Mouse (Mus musculus) forebrain, embryonic 16.5 days (tissue): ENCODE measurements at regions not wholly inside any gene's neighbourhood (a gene's known extent, or its start where the extent isn't known, plus 50 kb on each side); places are given as distances from the start of the nearest gene placed in this dataset.
A peak's percentile ranks its signal among the peaks of the same experiment; 100 is the strongest.

ENCODE experiments used
- ATAC-seq: fragments of 200-750 bp; cut with Nextera tagmentation; 2 replicates; pipeline ENCODE4 v1.8.0; 2017; ENCODE audit warnings: mild to moderate bottlenecking, moderate library complexity
- H3K27ac ChIP-seq: fragments of 300-500 bp; sonication (generic); 2 replicates; pipeline ENCODE4 v1.5.1; 2014; ENCODE audit warnings: low read length, control low read depth
- H3K27me3 ChIP-seq: fragments of 300-500 bp; sonication (generic); replicated peaks from 2 replicates; pipeline ENCODE4 v1.6.1; 2014; ENCODE audit warnings: low read length; ENCODE audit not compliant: control insufficient read depth, insufficient read depth
- H3K36me3 ChIP-seq: fragments of 300-500 bp; sonication (generic); 2 replicates; pipeline ENCODE4 v1.6.1; 2014; ENCODE audit not compliant: control insufficient read depth, insufficient read depth
- H3K4me1 ChIP-seq: fragments of 300-500 bp; sonication (generic); replicated peaks from 2 replicates; pipeline ENCODE4 v1.6.1; 2014; ENCODE audit warnings: low read length; ENCODE audit not compliant: control insufficient read depth, insufficient read depth
- H3K4me2 ChIP-seq: fragments of 300-500 bp; sonication (generic); 2 replicates; pipeline ENCODE4 v1.6.1; 2014; ENCODE audit warnings: mild to moderate bottlenecking, low read length, control low read depth
- H3K4me3 ChIP-seq: fragments of 300-500 bp; sonication (generic); replicated peaks from 2 replicates; pipeline ENCODE4 v1.5.1; 2014; ENCODE audit warnings: mild to moderate bottlenecking, low read length, control low read depth
- H3K9ac ChIP-seq: fragments of 300-500 bp; sonication (generic); replicated peaks from 2 replicates; pipeline ENCODE4 v1.6.1; 2014; ENCODE audit warnings: low read depth, low read length, control low read depth
- H3K9me3 ChIP-seq: fragments of 300-500 bp; sonication (generic); 2 replicates; pipeline ENCODE4 v1.6.1; 2016; ENCODE audit warnings: low read length; ENCODE audit not compliant: control insufficient read depth
- WGBS: fragments of 180-500 bp; shearing (Covaris S2); extraction: QIAGEN DNeasy Blood & Tissue Kit; methylation state at CpG from one replicate; pipeline ENCODE4 v1.1.7; 2014; 5-methylcytosine and 5-hydroxymethylcytosine counted together

DNA sequence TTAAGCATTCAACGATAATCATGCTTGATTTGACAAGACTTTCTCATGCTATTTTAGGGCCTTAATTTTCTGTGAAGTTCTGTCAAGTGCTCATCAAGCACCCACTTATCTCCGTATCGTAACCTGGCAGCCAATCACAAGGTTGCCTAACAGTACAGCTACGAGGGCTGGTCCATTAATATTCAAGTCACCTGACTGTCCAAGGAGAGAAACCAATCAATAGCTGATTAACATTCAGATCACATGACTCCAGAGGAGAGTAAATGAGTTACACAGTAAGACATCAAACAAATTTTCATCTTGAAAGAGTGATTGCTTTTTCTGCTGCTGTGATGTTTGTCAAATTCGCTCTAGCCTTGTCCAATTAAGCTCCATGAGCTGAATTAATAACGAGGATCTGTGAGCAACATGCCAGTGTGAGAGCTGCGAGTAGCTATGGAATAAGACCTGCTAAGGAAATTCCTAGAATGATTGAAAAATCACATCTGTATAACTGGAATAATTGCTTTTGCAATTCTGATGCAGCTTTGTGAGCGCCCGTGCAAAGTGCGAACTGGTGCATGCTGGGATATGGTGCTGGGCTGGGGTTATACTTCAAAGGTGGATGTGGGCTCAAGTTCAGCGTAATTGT, 181.9 kb upstream of the Tle1 start:
- WGBS = 15% methylated on average over 11 of the region's 11 CpGs

DNA sequence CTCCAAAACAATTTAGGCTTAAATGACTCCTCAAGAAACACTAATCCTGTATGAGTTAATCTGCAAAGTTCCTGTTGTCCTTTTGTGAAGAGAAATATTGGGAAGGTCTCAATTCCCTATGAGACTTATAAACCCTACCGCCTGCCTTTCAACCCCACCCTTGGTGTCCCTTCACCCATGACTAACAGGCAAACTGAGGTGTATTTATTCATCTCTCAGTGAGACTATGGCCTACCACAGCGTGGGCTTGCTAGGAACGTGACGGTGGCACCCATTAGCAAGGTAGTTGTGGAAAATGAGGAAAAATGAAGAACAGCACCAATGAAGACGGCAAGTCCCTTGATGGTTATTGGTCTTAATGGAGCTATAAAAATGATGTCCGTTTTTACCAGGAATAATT, 181.0 kb upstream of the Tle1 start:
- no peak overlapping the region for H3K9ac ChIP-seq
- 32% methylated on average over 6 of the region's 6 CpGs for WGBS
- ATAC-seq = no peak
- no peak overlapping the region for H3K4me3 ChIP-seq
- H3K36me3 ChIP-seq = no peaks in the 10 kb centered on the region
- H3K4me2 ChIP-seq = no peak overlapping the region
- H3K27me3 ChIP-seq = peaks cover 3% of the 10 kb centered on the region; the same call in 1 of the 2 replicates
- no peak overlapping the region for H3K27ac ChIP-seq
- no peaks in the 10 kb centered on the region for H3K9me3 ChIP-seq
- peaks cover 37% of the 10 kb centered on the region for H3K4me1 ChIP-seq

More for the DNA sequence above, 181.9 kb upstream of the Tle1 start:
- Histone ChIP-seq H3K27me3 (peaks cover 6% of the 10 kb centered on the region; the same call in 1 of the 2 replicates), H3K36me3 (no peaks in the 10 kb centered on the region), H3K27ac (no peak overlapping the region), H3K4me1 (peaks cover 37% of the 10 kb centered on the region), H3K4me2 (peak overlapping the region; percentile 40), H3K9ac (no peak overlapping the region), H3K9me3 (no peaks in the 10 kb centered on the region), H3K4me3 (no peak overlapping the region)
- peak; percentile 29; the same call in 1 of the 2 replicates for ATAC-seq

DNA sequence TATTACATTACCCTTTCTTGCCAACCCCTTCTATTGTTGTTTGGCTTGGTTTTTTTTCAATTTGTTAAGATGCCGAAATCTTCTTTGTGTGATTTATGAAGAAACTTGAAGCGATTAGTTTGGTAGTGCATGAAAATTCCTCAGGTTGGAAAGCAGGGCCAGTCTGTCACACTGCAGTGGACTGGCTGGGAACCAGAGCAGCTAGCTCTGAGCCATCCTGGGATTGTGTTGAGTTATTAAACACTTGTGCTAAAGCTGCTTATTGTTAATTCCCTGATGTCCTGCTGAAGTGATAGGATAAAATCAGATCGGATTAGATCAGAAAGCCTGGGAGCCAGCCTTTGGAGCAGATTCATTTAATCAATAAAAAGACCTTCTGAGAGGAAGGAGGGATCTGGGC, 180.4 kb upstream of the Tle1 start:
- H3K27ac ChIP-seq = no peak overlapping the region
- ATAC-seq = no peak
- peaks cover 37% of the 10 kb centered on the region for H3K4me1 ChIP-seq
- no peak overlapping the region for H3K4me2 ChIP-seq
- H3K9ac ChIP-seq = no peak overlapping the region
- H3K4me3 ChIP-seq = no peak overlapping the region
- no peaks in the 10 kb centered on the region for H3K36me3 ChIP-seq
- 16% methylated on average over 3 of the region's 3 CpGs for WGBS
- no peaks in the 10 kb centered on the region for H3K9me3 ChIP-seq
- H3K27me3 ChIP-seq = peaks cover 3% of the 10 kb centered on the region; the same call in 1 of the 2 replicates

- WGBS = 100% methylated on average over 1 of the region's 1 CpGs
- H3K4me2 ChIP-seq = no peak overlapping the region
- H3K36me3 ChIP-seq = no peaks in the 10 kb centered on the region
- no peaks in the 10 kb centered on the region for H3K9me3 ChIP-seq
- H3K4me3 ChIP-seq = no peak overlapping the region
- peaks cover 24% of the 10 kb centered on the region for H3K4me1 ChIP-seq
- no peak for ATAC-seq
- H3K27me3 ChIP-seq = peaks cover 3% of the 10 kb centered on the region; the same call in 1 of the 2 replicates
- no peak overlapping the region for H3K9ac ChIP-seq
- H3K27ac ChIP-seq = no peak overlapping the region
Measured at GRCm38 (mm10) chr4:72379515-72379914, 178.8 kb upstream of the Tle1 start.

GRCm38 (mm10) chr4:72379011-72379410, 178.3 kb upstream of the Tle1 start:
- Histone ChIP-seq H3K4me3 (no peak overlapping the region), H3K27ac (no peak overlapping the region), H3K4me1 (peaks cover 19% of the 10 kb centered on the region), H3K27me3 (peaks cover 3% of the 10 kb centered on the region; the same call in 1 of the 2 replicates), H3K9ac (no peak overlapping the region), H3K9me3 (no peaks in the 10 kb centered on the region), H3K36me3 (no peaks in the 10 kb centered on the region), H3K4me2 (no peak overlapping the region)
- no peak for ATAC-seq

DNA sequence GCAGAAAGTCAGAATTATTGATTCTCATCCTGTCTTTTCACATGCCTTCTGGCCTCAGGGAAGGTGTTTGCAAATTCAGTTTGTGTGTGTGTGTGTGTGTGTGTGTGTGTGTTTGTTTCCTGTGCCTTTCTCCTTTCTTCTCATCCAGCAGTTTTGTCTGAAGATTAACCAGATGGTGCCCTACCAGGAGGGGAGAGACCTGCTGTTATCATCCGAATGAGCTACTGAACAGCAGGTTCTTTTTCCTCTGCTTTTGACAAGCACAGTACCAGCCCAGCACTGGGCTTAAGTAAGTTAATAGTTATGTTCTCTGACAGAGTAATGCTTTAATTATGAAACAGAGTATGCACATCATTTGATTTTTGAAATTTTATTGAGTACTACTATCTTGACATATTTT, 176.8 kb upstream of the Tle1 start:
- H3K36me3 ChIP-seq = no peaks in the 10 kb centered on the region
- ATAC-seq = no peak
- no peak overlapping the region for H3K4me2 ChIP-seq
- H3K27me3 ChIP-seq = peaks cover 3% of the 10 kb centered on the region; the same call in 1 of the 2 replicates
- no peaks in the 10 kb centered on the region for H3K9me3 ChIP-seq
- peaks cover 5% of the 10 kb centered on the region; the same call in 1 of the 2 replicates for H3K4me1 ChIP-seq
- 21% methylated on average over 1 of the region's 1 CpGs for WGBS
- H3K9ac ChIP-seq = no peak overlapping the region
- no peak overlapping the region for H3K4me3 ChIP-seq
- H3K27ac ChIP-seq = no peak overlapping the region

GRCm38 (mm10) chr4:72351985-72352384, 151.3 kb upstream of the Tle1 start:
- Histone ChIP-seq H3K4me3 (no peak overlapping the region), H3K27me3 (no peaks in the 10 kb centered on the region), H3K4me1 (no peaks in the 10 kb centered on the region), H3K4me2 (no peak overlapping the region), H3K36me3 (no peaks in the 10 kb centered on the region), H3K9ac (no peak overlapping the region), H3K27ac (no peak overlapping the region), H3K9me3 (no peaks in the 10 kb centered on the region)
- WGBS = 13% methylated on average over 1 of the region's 1 CpGs
- no peak for ATAC-seq

DNA sequence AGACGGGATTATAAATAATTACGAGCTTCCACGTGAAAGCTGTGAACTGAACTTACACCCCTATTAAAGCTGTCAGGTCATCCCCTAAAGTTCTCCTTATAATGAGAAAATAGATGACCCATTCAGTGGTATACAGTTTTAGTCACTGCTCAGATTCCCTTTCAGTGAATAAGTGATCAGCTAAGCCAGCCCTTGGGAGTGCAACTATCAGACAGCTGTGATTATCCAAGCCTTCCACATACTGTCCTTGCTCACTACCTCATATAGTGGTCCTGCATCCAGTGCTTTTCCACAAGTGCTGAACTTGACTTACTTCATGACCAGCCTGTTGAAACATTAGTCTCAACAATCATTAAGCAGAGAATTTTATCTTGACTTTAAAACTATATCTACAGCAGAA, 131.2 kb upstream of the Tle1 start:
- no peak overlapping the region for H3K27ac ChIP-seq
- no peaks in the 10 kb centered on the region for H3K27me3 ChIP-seq
- no peaks in the 10 kb centered on the region for H3K36me3 ChIP-seq
- no peak overlapping the region for H3K9ac ChIP-seq
- H3K4me2 ChIP-seq = no peak overlapping the region
- 0 out of 2 replicates have a peak, but pooled peaks cover 3% of the 10 kb centered on the region for H3K9me3 ChIP-seq
- peaks cover 6% of the 10 kb centered on the region for H3K4me1 ChIP-seq
- no peak for ATAC-seq
- no peak overlapping the region for H3K4me3 ChIP-seq
- 56% methylated on average over 3 of the region's 3 CpGs for WGBS

GRCm38 (mm10) chr4:72329026-72329390, 128.3 kb upstream of the Tle1 start:
- H3K27me3 ChIP-seq = no peaks in the 10 kb centered on the region
- no peak overlapping the region for H3K9ac ChIP-seq
- peak overlapping the region; percentile 80 for H3K27ac ChIP-seq
- no peak overlapping the region for H3K4me3 ChIP-seq
- H3K36me3 ChIP-seq = no peaks in the 10 kb centered on the region
- H3K4me2 ChIP-seq = no peak overlapping the region
- peak; percentile 70 for ATAC-seq
- H3K4me1 ChIP-seq = peaks cover 6% of the 10 kb centered on the region
- 0 out of 2 replicates have a peak, but pooled peaks cover 3% of the 10 kb centered on the region for H3K9me3 ChIP-seq
